Mouse (Mus musculus) hindbrain, postnatal 0 days (tissue): ENCODE data around the gene Dscam. TPM values are rescaled to one million over a fixed set of nuclear protein-coding genes. Genes with fewer than 3 reads are reported as not detected.

ENCODE experiments used
- ATAC-seq: fragments of 200-750 bp; cut with Nextera tagmentation; 2 replicates; pipeline ENCODE4 v1.8.0; 2017; ENCODE audit warnings: mild to moderate bottlenecking, moderate TSS enrichment, moderate library complexity
- DNase-seq: peaks from one replicate; pipeline ENCODE4 v3.0.0-alpha.2; 2015; ENCODE audit warnings: low spot score
- H3K27ac ChIP-seq: fragments of 300-500 bp; sonication (generic); 2 replicates; pipeline ENCODE4 v1.5.1; 2014; ENCODE audit warnings: mild to moderate bottlenecking
- H3K27me3 ChIP-seq: fragments of 300-500 bp; sonication (generic); 2 replicates; pipeline ENCODE4 v1.6.1; 2014; ENCODE audit warnings: low read length, mixed read lengths; ENCODE audit not compliant: insufficient read depth
- H3K36me3 ChIP-seq: fragments of 300-500 bp; sonication (generic); 2 replicates; pipeline ENCODE4 v1.6.1; 2014; ENCODE audit warnings: low read length, mixed read lengths; ENCODE audit not compliant: insufficient read depth
- H3K4me1 ChIP-seq: fragments of 300-500 bp; sonication (generic); 2 replicates; pipeline ENCODE4 v1.6.1; 2014; ENCODE audit warnings: antibody characterized with exemption, low read length, mixed read lengths; ENCODE audit not compliant: insufficient read depth
- H3K4me2 ChIP-seq: fragments of 300-500 bp; sonication (generic); 2 replicates; pipeline ENCODE4 v1.6.1; 2014; ENCODE audit warnings: low read depth, mild to moderate bottlenecking, low read length, moderate library complexity, mixed read lengths
- H3K4me3 ChIP-seq: fragments of 300-500 bp; sonication (generic); 2 replicates; pipeline ENCODE4 v1.5.1; 2014; ENCODE audit warnings: low read length
- H3K9ac ChIP-seq: fragments of 300-500 bp; sonication (generic); replicated peaks from 2 replicates; pipeline ENCODE4 v1.6.1; 2014; ENCODE audit warnings: mild to moderate bottlenecking, low read length, moderate library complexity, mixed read lengths
- H3K9me3 ChIP-seq: fragments of 300-500 bp; sonication (generic); 2 replicates; pipeline ENCODE4 v1.6.1; 2016; ENCODE audit warnings: low read length, mixed read lengths
- CTCF ChIP-seq: IDR thresholded peaks from 2 replicates; pipeline ENCODE4 v1.5.1; 2016; ENCODE audit warnings: antibody characterized with exemption, control low read depth, low read depth
- WGBS: fragments of 180-500 bp; shearing (Covaris S2); extraction: QIAGEN DNeasy Blood & Tissue Kit; methylation state at CpG from one replicate; pipeline ENCODE4 v1.1.7; 2014; 5-methylcytosine and 5-hydroxymethylcytosine counted together
- polyA plus RNA-seq: library from polyadenylated mRNA; unstranded; fragments of >200 nt; fragmentation: Nextera tagmentation; extraction: Ambion mirVana; gene quantifications from 2 replicates; pipeline ENCODE4 v1.2.1, GENCODE M21; 2015
- total RNA-seq: library from RNA; depleted of rRNA; stranded (reverse); fragments of >200 nt; gene quantifications from 2 replicates; pipeline ENCODE4 v1.2.3, GENCODE M21; 2014

Dscam gene
- total and polyA plus RNA-seq, 2 experiments from 2014 or later = 10.3 to 47.1 TPM

DNA sequence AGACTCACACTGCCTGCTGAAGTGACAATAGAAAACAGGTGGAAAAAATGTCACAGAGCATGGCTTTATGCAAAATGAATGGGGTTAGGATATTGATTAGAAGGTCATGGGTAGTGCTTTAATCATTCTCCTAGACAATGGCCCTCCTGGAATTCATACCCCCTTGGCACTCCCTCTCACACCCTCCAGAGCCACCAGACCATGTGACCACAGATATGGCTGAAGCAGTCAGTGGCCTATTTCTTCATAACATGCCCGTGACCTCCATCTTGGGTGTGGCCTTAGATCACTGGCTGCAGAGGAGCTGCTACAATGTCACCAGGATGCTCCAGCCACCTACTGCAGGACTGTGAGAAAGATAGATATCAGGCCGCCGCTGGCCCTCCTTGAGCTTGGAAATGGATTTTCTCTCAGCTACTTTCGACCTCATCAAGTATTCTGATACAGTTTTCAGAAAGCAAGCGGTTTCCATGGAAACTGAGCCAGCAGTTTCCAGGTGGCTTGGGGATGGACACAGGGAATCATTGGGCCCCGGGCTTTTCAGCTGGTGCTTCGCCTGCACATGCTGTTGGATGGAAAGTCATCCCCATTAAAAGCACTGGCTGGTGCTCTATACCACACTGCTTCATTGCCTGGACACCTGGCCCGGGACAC is 445.4 kb downstream of the Dscam start:
- DNase-seq = peak; percentile 82
- no peaks in the 10 kb centered on the region for H3K36me3 ChIP-seq
- H3K9me3 ChIP-seq = no peaks in the 10 kb centered on the region
- H3K4me3 ChIP-seq = no peak overlapping the region
- H3K27ac ChIP-seq = peak overlapping the region; percentile 66; the same call in 1 of the 2 replicates
- H3K4me1 ChIP-seq = peaks cover 21% of the 10 kb centered on the region
- no peak overlapping the region for H3K9ac ChIP-seq
- ATAC-seq = peak; percentile 52
- WGBS = 61% methylated on average over 8 of the region's 8 CpGs
- no peak for TF ChIP-seq CTCF
- no peaks in the 10 kb centered on the region for H3K27me3 ChIP-seq
- no peak overlapping the region for H3K4me2 ChIP-seq

DNA sequence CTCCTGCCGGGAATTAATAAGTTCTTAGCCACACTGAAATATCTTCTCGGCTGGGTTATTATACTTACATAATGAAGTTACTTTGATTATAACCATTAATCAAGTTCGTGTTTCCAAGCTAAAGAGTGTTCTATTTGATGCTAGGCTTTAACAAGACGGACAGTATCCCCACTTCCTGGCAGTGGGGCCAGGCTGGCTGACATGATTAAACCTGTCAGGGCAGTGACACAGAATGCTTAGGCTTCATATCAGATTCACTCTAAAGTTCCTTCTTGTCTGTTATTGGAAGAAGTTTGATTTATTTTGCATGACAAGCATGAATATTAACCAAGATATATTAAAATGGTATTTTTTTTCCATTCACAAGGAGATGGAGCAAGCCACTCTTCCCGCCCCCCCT is 446.0 kb downstream of the Dscam start:
- no peak overlapping the region for H3K4me2 ChIP-seq
- ATAC-seq = no peak
- no peak for TF ChIP-seq CTCF
- no peaks in the 10 kb centered on the region for H3K9me3 ChIP-seq
- 42% methylated on average over 5 of the region's 5 CpGs for WGBS
- H3K4me1 ChIP-seq = peaks cover 21% of the 10 kb centered on the region
- 0 out of 2 replicates have a peak overlapping the region, but pooled peaks have one; percentile 66 for H3K27ac ChIP-seq
- DNase-seq = no peak
- H3K4me3 ChIP-seq = no peak overlapping the region
- H3K36me3 ChIP-seq = no peaks in the 10 kb centered on the region
- no peak overlapping the region for H3K9ac ChIP-seq
- H3K27me3 ChIP-seq = no peaks in the 10 kb centered on the region

DNA sequence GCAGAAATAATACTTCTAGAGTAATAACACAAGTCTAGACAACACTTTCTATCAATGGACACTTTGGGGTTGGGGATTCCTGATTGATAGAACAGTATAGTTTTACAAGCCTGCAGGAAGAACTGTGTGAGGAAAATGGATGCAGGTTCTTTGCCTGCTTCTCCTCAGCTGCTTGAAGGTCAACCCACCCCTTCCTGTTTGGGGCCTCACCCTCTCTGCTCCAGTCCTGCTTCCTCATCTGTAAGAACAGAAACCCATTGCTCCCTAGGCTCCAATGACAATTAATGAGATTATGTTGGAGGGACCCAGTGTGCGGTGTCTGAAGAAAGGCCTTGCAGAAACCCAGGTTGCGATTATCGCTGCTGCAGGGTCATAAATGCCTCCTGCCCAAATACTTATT is 446.4 kb downstream of the Dscam start:
- no peak for ATAC-seq
- H3K4me3 ChIP-seq = no peak overlapping the region
- H3K27ac ChIP-seq = no peak overlapping the region
- H3K27me3 ChIP-seq = no peaks in the 10 kb centered on the region
- H3K4me2 ChIP-seq = no peak overlapping the region
- no peaks in the 10 kb centered on the region for H3K9me3 ChIP-seq
- no peak overlapping the region for H3K9ac ChIP-seq
- WGBS = 48% methylated on average over 3 of the region's 3 CpGs
- peaks cover 21% of the 10 kb centered on the region for H3K4me1 ChIP-seq
- no peaks in the 10 kb centered on the region for H3K36me3 ChIP-seq
- no peak for TF ChIP-seq CTCF
- no peak for DNase-seq

DNA sequence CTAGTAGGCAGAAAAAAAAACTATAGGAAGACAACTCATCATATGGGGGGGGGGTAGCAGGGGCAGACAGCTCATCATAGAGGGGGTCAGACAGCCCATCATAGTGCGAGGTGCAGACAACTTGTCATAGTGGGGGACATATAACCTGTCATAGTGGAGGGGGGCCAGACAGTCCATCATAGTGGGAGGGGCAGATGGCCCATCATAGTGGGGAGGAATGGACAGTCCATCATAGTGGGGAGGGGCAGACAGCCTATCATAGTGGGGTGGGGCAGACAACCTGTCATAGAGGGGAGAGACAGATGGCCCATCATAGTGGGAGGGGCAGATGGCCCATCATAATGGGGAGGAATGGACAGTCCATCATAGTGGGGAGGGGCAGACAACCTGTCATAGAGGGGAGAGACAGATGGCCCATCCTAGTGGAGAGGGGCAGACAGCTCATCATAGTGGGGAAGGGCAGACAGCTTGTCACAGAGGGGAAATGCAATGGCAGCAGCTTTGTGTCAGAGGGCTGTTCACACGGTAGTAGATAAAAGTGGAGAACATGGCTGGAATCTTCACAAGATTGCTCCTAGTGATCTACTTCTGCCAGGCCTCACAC is 447.4 kb downstream of the Dscam start:
- Histone ChIP-seq H3K27me3 (no peaks in the 10 kb centered on the region), H3K36me3 (no peaks in the 10 kb centered on the region), H3K4me2 (no peak overlapping the region), H3K9me3 (no peaks in the 10 kb centered on the region), H3K4me3 (no peak overlapping the region), H3K27ac (no peak overlapping the region), H3K9ac (no peak overlapping the region), H3K4me1 (peaks cover 13% of the 10 kb centered on the region)
- 75% methylated on average over 2 of the region's 2 CpGs for WGBS
- TF ChIP-seq CTCF = no peak
- no peak for DNase-seq
- 0 out of 2 replicates have a peak, but pooled peaks have one; percentile 6 for ATAC-seq

DNA sequence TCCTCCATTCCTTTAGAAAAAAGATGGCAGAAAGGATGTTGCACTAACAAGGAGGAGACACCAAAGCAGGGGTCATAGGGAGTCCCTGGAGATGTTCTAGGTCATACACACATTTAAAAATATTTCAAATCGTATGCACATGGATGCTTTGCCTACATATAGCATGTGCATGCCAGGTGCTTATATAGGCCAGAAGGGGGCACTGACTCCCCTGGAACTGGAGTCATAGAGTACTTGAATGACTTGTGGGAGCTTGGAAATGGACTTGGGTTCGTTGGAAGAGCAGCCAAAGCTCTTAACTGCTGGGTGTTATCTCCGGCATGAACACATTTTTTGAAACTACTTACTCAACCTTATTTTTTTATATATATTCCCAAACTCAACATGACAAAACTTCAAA is 448.4 kb downstream of the Dscam start:
- Histone ChIP-seq H3K4me2 (no peak overlapping the region), H3K27ac (no peak overlapping the region), H3K9ac (no peak overlapping the region), H3K4me3 (no peak overlapping the region), H3K36me3 (no peaks in the 10 kb centered on the region), H3K27me3 (no peaks in the 10 kb centered on the region), H3K4me1 (peaks cover 11% of the 10 kb centered on the region), H3K9me3 (no peaks in the 10 kb centered on the region)
- TF ChIP-seq CTCF = peak; percentile 31
- no peak for ATAC-seq
- WGBS = 74% methylated on average over 3 of the region's 3 CpGs
- DNase-seq = no peak

DNA sequence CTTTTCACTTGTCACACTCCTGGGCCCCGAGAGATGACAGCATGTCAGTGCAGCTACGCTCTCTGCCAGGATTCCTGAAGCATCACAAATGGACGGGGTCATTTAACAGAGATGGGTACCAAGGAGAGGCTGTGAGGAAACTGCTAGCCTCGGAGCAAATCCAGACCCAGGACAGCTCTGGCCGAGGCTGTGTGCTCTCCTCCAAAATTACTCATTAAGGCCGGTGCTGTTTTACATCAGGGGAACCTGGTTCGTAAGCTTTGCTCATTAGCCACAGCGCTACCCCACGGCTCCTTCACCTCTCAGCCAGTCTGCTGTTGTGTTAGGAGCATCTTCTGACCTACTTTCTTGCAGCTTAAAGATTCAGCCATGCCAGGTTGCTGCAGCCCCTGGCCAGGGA is 449.3 kb downstream of the Dscam start:
- no peak overlapping the region for H3K4me2 ChIP-seq
- no peaks in the 10 kb centered on the region for H3K27me3 ChIP-seq
- H3K36me3 ChIP-seq = no peaks in the 10 kb centered on the region
- TF ChIP-seq CTCF = no peak
- H3K27ac ChIP-seq = peak overlapping the region; percentile 66; the same call in 1 of the 2 replicates
- no peaks in the 10 kb centered on the region for H3K9me3 ChIP-seq
- no peak for ATAC-seq
- H3K4me3 ChIP-seq = no peak overlapping the region
- H3K9ac ChIP-seq = no peak overlapping the region
- DNase-seq = peak; percentile 27
- H3K4me1 ChIP-seq = peaks cover 4% of the 10 kb centered on the region
- WGBS = 42% methylated on average over 9 of the region's 9 CpGs

DNA sequence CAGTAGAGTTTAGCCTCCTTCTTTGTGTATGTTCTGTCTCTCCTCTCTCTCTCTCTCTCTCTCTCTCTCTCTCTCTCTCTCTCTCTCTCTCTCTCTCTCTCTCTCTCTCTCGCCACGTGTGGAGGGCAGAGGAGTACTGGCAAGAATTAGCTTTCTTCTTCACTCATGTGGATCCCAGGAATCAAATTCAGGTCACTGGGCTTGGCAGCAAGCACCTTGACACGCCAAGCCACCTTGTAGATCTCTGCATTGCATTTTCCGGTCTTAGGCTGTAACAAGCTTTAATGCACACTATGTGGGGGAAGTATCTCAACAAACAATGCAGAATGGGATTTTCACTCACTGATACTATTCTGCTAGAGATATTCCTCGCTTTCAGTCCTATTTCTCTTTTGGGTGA is 449.9 kb downstream of the Dscam start:
- TF ChIP-seq CTCF = no peak
- Histone ChIP-seq H3K36me3 (no peaks in the 10 kb centered on the region), H3K4me1 (peaks cover 3% of the 10 kb centered on the region; the same call in 1 of the 2 replicates), H3K27me3 (no peaks in the 10 kb centered on the region), H3K4me2 (no peak overlapping the region), H3K27ac (peak overlapping the region; percentile 66; the same call in 1 of the 2 replicates), H3K4me3 (no peak overlapping the region), H3K9ac (no peak overlapping the region), H3K9me3 (no peaks in the 10 kb centered on the region)
- DNase-seq (no peak), ATAC-seq (no peak)
- 65% methylated on average over 5 of the region's 5 CpGs for WGBS
